Mouse (Mus musculus) E14TG2a.4 (cell line): Measurements from ENCODE around the gene Wfdc12.

ENCODE experiments used
- CTCF ChIP-seq: conservative IDR thresholded peaks from 2 replicates; pipeline ENCODE4 v1.5.1; 2014; ENCODE audit warnings: low read length
- NANOG ChIP-seq: IDR thresholded peaks from 2 replicates; pipeline ENCODE4 v1.6.1; 2014; ENCODE audit warnings: borderline replicate concordance, low read length, mixed read lengths
- POU5F1 ChIP-seq: IDR thresholded peaks from 2 replicates; pipeline ENCODE4 v1.6.1; 2014; ENCODE audit warnings: low read length, borderline replicate concordance

GRCm38 (mm10) chr2:164167752-164168570 lies 22.4 kb downstream of the Wfdc12 start:
- TF ChIP-seq CTCF (no peak), NANOG (no peak), POU5F1 (no peak)
